Mouse (Mus musculus): ENCODE measurements around the gene Kif5a. TPM values are rescaled to one million over a fixed set of nuclear protein-coding genes. Genes with fewer than 3 reads are reported as not detected.

Gene Kif5a
- polyA plus RNA-seq, 1 experiment from 2014 or later = 113 TPM

DNA sequence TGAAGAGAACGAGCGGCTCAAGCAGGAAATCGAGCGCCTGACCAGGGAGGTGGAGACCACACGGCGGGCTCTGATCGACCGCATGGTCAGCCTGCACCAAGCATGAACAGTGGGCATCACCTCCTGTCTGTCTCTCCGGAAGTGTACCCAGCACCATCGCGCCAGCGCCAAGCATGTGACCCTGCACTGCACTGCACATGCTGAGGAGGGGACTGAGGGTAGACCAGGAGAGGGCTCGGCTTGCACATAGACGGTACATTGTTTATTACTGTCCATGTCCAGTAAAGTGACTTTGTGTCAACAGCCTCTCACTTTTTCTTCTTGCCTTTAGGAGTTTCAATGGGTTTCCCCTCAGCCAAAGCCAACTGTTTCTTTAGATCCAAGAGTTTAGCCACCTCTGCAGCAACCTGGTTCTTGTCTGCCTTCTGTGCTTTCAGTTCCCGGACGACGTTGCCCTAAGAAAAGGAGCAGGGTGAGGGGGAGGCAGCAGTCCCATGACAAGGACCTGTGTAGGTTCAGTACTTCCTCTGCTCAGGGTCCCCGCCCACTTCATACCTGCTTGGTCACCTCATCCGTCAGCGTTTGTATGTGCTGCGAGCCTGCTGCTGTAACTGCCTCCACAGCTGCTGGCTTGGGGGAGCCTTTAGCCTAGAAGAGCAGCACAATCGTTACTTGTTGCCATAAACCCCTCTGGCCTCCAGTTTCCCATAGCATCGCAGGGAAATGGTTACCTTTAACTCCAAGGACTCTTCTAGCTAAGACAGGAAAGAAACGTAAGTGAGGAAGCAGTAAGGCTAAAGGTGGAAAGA lies 33.0 kb upstream of the Kif5a start:
- no peak for ATAC-seq (ENCODE audit: low FRiP score)
- Histone ChIP-seq H3K4me3 (replicated peaks) (no peak overlapping the region), H3K27me3 (replicated peaks) (no peaks in the 10 kb centered on the region), H3K4me1 (peaks cover 18% of the 10 kb centered on the region), H3K4me2 (no peak overlapping the region), H3K9ac (replicated peaks) (no peak overlapping the region), H3K36me3 (peaks cover 70% of the 10 kb centered on the region), H3K9me3 (replicated peaks) (no peaks in the 10 kb centered on the region), H3K27ac (replicated peaks) (no peak overlapping the region)
- WGBS = 93% methylated on average over 24 of the region's 24 CpGs

DNA sequence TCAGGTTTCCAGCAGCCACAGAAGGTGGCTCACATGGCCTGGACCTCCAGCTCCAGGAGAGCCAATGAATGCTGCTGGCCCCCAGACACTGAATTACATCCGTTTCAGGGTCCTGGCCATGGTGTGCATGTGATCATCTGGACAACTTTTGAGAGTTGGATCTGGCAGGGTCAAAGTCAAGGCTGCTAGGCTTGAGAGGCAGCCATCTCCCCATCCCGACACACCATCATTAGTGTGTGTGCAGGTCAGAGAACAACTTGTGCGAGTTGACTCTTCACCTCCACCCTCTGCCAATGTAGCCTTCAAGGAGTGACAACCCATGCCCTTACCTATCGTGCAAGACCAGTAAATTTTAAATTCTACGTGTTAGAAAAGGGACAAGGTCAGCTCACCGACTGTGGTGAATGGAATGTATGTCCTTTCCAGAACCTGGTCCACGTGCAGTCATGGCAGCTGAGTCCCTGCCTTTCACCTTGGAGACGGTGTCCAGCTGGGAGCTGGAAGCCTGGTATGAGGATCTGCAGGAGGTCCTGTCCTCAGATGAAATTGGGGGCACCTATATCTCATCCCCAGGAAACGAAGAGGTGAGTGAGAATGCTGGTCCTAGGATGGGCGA lies 31.9 kb upstream of the Kif5a start:
- WGBS = 91% methylated on average over 10 of the region's 10 CpGs
- Histone ChIP-seq H3K4me1 (peaks cover 21% of the 10 kb centered on the region), H3K9me3 (replicated peaks) (no peaks in the 10 kb centered on the region), H3K4me2 (no peak overlapping the region), H3K9ac (replicated peaks) (no peak overlapping the region), H3K27me3 (replicated peaks) (no peaks in the 10 kb centered on the region), H3K4me3 (replicated peaks) (no peak overlapping the region), H3K27ac (replicated peaks) (no peak overlapping the region), H3K36me3 (peaks cover 60% of the 10 kb centered on the region)
- ATAC-seq (ENCODE audit: low FRiP score) = no peak

DNA sequence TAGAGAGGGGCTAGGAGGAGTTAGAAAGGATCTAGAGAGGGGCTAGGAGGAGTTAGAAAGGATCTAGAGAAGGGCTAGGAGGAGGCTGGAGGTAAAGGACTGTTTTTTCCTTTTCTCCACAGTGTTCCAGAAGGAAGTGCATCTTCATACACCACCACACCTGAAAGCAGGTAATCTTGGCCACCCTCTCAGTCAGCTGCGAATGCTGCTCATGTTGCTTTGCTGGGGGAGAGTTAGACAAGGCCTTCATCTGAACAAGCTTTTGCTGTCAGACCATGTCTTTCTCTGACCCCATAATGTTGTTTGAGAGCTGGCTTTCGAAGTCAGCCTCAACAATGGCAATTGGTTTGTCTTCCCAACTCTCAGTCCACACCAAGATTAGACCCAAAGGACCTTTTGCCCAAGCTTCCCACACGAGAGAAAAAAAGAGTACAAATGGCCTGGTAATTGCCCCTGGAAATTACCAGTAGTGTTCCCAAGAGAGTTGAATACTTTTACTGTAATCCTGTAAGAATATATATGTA lies 30.5 kb upstream of the Kif5a start:
- Histone ChIP-seq H3K9me3 (replicated peaks) (no peaks in the 10 kb centered on the region), H3K4me2 (no peak overlapping the region), H3K9ac (replicated peaks) (no peak overlapping the region; the same call in 1 of the 2 replicates), H3K27me3 (replicated peaks) (no peaks in the 10 kb centered on the region), H3K27ac (replicated peaks) (no peak overlapping the region), H3K36me3 (peaks cover 47% of the 10 kb centered on the region), H3K4me3 (replicated peaks) (no peak overlapping the region), H3K4me1 (peaks cover 31% of the 10 kb centered on the region)
- WGBS = 78% methylated on average over 3 of the region's 3 CpGs
- ATAC-seq (ENCODE audit: low FRiP score) = no peak

DNA sequence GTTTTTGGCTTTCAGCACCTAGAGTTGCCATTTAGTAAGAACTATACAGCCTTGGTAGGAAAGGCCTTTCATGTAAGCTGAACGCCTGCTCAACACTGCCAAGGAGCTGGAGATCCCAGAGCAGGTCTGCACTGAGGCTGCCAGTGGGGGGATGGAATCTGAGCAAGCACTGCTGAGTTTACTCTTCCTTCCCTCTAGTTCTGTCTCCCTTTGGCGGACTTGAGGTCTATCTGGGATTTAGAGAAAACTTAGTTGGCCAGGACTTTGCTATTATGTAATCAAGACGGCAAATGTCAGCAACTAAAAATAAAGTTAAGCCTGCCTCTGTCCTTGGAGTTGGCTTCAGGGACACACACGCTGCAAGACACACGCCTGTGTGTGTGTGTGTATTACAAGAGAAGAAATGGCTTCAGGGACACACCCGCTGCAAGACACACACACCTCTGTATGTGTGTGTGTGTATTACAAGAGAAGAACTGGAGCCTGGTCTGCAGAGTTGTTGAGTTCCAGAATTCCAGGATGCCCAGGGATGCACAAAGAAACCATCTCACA lies 29.9 kb upstream of the Kif5a start:
- H3K9ac ChIP-seq (replicated peaks) = peak overlapping the region; percentile 15; the same call in 1 of the 2 replicates
- peaks cover 43% of the 10 kb centered on the region for H3K36me3 ChIP-seq
- WGBS = 87% methylated on average over 6 of the region's 6 CpGs
- H3K4me2 ChIP-seq = no peak overlapping the region
- H3K9me3 ChIP-seq (replicated peaks) = no peaks in the 10 kb centered on the region
- H3K27me3 ChIP-seq (replicated peaks) = no peaks in the 10 kb centered on the region
- peaks cover 33% of the 10 kb centered on the region for H3K4me1 ChIP-seq
- no peak for ATAC-seq (ENCODE audit: low FRiP score)
- H3K27ac ChIP-seq (replicated peaks) = no peak overlapping the region
- H3K4me3 ChIP-seq (replicated peaks) = no peak overlapping the region

DNA sequence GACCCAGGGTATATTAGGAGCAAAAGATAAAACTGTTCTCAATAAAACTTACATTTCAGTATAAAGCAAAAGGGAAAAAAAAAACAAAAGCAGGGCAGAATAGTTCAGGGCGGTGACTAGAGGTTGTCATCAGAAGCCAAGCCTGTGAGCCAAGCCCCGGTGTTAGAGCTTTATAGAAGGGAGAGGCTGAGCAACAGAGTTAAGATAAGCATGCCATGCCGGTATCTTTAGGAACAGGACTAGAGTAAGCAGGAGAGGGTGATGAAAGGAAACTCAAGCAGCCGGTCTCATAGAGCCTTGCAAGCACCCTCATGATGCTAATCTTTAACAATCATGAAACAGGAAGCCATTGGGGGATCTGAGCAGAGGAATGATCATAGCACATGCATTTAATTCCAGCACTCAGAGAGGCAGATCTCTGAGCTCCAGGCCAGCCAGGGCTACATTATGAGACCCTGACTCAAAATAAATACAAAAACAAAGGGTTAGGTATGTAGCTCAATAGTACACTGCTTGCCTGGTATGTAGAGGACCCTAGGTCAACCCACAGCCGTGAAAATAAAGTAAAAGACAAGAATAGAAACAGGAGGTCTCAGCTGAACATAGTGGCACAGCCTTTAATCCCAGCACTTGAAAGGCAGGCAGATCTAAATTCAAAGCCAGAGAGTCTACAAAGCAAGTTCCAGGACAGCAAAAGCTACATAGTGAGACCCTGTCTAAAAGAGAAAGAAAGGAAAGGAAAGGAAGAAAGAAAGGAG lies 28.9 kb upstream of the Kif5a start:
- peak overlapping the region; percentile 69 for H3K9ac ChIP-seq (replicated peaks)
- no peaks in the 10 kb centered on the region for H3K9me3 ChIP-seq (replicated peaks)
- peaks cover 33% of the 10 kb centered on the region for H3K36me3 ChIP-seq
- peak overlapping the region; percentile 65 for H3K4me3 ChIP-seq (replicated peaks)
- H3K27me3 ChIP-seq (replicated peaks) = no peaks in the 10 kb centered on the region
- 51% methylated on average over 5 of the region's 5 CpGs for WGBS
- peak overlapping the region; percentile 98; the same call in 1 of the 2 replicates for H3K27ac ChIP-seq (replicated peaks)
- peaks cover 43% of the 10 kb centered on the region for H3K4me1 ChIP-seq
- ATAC-seq (ENCODE audit: low FRiP score) = no peak
- H3K4me2 ChIP-seq = peak overlapping the region; percentile 83

DNA sequence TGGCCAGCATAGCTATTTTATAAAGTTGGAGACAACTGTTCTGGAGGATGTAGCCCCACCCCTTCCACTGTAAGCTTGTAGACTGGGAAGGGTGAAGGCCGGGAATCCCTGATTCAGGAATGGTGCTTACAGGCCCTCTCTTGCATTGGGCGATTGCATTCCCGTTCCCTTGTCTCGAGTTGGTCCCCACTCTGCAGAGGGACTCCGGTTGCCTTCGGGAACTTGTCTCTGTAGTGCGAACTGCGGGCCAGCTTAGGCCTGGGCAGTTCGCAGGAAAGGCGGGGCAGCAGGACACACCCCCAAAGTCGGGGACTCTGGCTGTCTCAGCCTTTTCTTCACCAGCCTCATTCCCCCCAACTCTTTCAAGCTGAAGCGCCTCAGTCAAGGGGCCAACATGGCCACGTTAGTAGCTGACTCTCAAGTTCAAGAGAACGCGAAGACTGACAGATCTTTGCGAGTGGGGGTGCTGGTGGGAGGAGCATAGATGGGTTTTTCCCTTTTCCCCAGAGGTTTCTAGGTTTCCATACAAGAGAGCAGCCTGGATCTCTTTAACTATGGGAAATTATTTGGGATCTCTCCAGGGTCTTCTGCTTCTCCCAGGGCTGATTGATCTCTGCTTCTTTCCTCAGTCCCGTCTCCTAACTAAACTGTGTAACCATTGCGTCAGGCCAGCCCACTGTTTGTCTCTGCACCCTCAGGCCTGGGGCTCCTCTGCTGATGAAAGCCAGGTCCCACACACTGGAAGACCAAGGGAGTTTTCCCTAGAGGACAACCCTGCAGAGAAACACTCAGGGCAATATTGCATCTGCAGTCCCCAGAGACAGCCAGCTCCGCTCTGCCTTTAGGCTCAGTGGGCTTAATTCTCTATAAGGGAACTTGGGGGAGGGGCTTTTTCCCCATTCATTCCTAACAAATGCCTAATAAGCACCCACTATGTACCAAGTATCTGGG lies 28.1 kb upstream of the Kif5a start:
- peak; percentile 43 for ATAC-seq (ENCODE audit: low FRiP score)
- peak overlapping the region; percentile 69 for H3K9ac ChIP-seq (replicated peaks)
- no peaks in the 10 kb centered on the region for H3K27me3 ChIP-seq (replicated peaks)
- H3K9me3 ChIP-seq (replicated peaks) = no peaks in the 10 kb centered on the region
- WGBS = 1% methylated on average over 19 of the region's 19 CpGs
- H3K4me1 ChIP-seq = peaks cover 52% of the 10 kb centered on the region
- peaks cover 28% of the 10 kb centered on the region for H3K36me3 ChIP-seq
- H3K27ac ChIP-seq (replicated peaks) = peak overlapping the region; percentile 98
- peak overlapping the region; percentile 83 for H3K4me2 ChIP-seq
- peak overlapping the region; percentile 65 for H3K4me3 ChIP-seq (replicated peaks)

DNA sequence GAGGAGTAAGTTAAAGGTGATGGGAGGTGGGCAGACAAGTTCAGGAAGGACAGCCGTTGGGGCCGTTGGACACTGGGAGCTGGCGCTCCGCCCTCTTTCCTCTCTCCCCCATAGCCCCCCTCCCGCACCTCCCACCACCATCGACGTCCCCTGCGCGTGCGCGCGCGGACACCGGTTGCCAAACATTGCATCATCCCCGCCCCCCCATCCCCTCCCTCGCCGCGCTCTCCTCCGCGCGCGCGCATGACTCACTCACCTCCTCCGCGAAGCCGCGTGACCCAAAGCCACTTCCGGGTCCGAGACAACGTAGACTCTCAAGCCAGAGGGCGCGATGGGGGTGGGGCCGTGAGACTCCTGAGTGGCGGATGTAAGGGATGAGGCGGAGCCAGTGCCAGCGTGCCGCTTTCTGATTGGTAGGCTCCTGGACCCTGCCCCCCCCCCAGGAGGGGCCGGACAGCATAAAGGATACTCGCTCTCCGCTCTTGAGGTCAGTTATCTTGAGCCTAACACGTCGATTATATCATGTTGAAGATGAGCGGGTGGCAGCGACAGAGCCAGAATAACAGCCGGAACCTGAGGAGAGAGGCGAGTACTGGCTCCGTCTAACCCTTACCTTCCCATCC lies 27.3 kb upstream of the Kif5a start:
- Histone ChIP-seq H3K27ac (replicated peaks) (peak overlapping the region; percentile 98), H3K4me2 (peak overlapping the region; percentile 83), H3K27me3 (replicated peaks) (no peaks in the 10 kb centered on the region), H3K9ac (replicated peaks) (peak overlapping the region; percentile 75), H3K9me3 (replicated peaks) (no peaks in the 10 kb centered on the region), H3K4me1 (peaks cover 60% of the 10 kb centered on the region), H3K36me3 (peaks cover 28% of the 10 kb centered on the region), H3K4me3 (replicated peaks) (peak overlapping the region; percentile 65)
- under 1% methylated on average over 34 of the region's 47 CpGs for WGBS
- ATAC-seq (ENCODE audit: low FRiP score) = peak; percentile 93

DNA sequence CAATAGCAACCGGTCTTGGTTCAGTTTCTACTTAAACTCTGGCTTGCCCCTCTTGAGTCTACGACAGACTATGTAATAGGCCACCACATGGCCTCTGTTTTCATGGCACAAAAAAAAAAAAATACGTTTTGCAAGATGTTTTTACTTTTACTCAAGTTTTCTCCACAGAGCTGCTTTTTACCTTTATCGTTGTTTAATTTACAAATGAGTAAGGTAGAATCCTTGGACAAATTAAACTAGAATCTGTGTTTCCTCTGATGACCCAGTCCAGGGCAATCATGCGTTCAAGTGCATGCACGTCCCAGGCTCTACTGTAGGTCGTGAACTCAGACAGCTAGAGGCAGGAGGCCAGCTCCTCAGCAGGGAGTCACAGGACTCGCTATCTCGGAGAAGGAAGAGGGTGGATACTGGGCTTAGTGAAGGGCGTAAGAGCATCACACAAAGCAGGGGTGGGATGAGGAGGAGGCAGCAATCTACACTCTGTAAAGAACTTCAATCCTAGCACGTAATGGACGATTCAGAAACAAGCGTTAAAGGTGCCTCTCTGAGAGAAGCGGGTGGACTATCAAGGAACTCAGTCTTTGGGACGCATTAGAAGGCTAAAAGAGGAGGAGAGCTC lies 26.5 kb upstream of the Kif5a start:
- Histone ChIP-seq H3K27me3 (replicated peaks) (no peaks in the 10 kb centered on the region), H3K36me3 (peaks cover 26% of the 10 kb centered on the region), H3K4me2 (peak overlapping the region; percentile 83), H3K4me1 (peaks cover 65% of the 10 kb centered on the region), H3K9ac (replicated peaks) (peak overlapping the region; percentile 75), H3K9me3 (replicated peaks) (no peaks in the 10 kb centered on the region), H3K27ac (replicated peaks) (peak overlapping the region; percentile 98), H3K4me3 (replicated peaks) (peak overlapping the region; percentile 65)
- peak; percentile 5 for ATAC-seq (ENCODE audit: low FRiP score)
- 2% methylated on average over 15 of the region's 15 CpGs for WGBS

DNA sequence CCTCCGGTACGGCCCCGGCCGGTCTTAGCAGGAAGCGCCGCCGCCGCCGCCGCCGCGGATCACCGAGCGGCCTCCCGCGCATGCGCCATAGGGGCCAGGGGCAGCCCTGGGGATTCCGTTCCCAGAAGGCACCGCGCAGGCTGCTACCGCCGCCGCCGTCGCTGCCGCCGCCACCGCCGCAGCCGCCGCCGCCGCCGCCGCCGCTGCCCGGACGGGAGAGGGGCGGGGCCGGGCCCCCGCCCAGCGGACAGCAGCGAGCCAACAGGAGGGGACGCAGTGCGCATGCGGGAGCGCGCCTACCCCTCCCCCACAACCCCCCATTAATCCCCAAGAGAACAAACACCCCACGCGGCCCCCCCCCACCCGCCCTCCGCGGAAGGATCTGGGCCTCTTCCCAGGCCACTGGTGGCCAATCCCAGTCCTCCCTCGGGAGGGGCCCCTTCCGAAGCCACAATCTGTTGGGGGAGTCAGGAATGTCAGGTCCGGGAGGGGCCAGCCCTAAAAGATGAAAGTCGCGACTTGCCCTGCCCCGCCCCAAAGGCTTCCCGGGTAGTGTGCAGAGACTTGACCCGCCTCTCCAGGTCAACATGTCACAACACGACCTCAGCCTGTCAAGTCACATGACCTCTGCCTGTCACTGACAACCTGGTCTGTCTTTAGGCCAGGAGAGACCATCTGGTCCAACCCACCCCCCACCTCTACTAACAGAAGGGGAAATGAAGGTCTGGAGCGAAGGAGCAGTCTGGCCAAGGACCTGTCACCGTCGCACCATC lies 25.8 kb upstream of the Kif5a start, which contains the start of gene Mbd6:
Gene Mbd6, minus strand, starts transcription at position 219 of the 773 bp plus-strand sequence.
- Histone ChIP-seq H3K27me3 (replicated peaks) (no peaks in the 10 kb centered on the region), H3K36me3 (peaks cover 26% of the 10 kb centered on the region), H3K4me1 (peaks cover 67% of the 10 kb centered on the region), H3K27ac (replicated peaks) (peak within 1 kb of the TSS; percentile 98), H3K4me3 (replicated peaks) (peak within 1 kb of the TSS; percentile 65), H3K4me2 (peak within 1 kb of the TSS; percentile 83), H3K9ac (replicated peaks) (peak within 1 kb of the TSS; percentile 75), H3K9me3 (replicated peaks) (no peaks in the 10 kb centered on the region)
- WGBS = under 1% methylated on average over 53 of the region's 65 CpGs
- ATAC-seq (ENCODE audit: low FRiP score) = peak; percentile 16

All from neural tube, embryonic 15.5 days (tissue).